Mouse (Mus musculus) left cerebral cortex, postnatal 36 days (tissue): ENCODE data around the gene Gm5624. TPM values are rescaled to one million over a fixed set of nuclear protein-coding genes. Genes with fewer than 3 reads are reported as not detected.
"Not testable (repeated sequence)": the region's sequence is repeated elsewhere in the genome, so short reads cannot be mapped to it uniquely, and the experiment has no call there.

Experiments
- DNase-seq, 2 experiments: peaks; one replicate each; pipeline ENCODE4 v3.0.0; 2021 to 2022; ENCODE audit warnings: low spot score in 2 of 2, mixed read lengths in 1 of 2
- intact Hi-C: fragments of 180-260 bp; cut with DNase I; formaldehyde crosslinking; loops from one replicate; pipeline ENCODE4 v1.15.1; 2025
- total RNA-seq, 2 experiments: library from RNA; stranded (reverse); gene quantifications; 2 replicates each; pipeline ENCODE4 v1.2.3; 2021

Gene Gm5624
- not detected for total RNA-seq

GRCm38 (mm10) chr14:44627737-44628136 lies at the start of gene Gm5624:
Gene Gm5624, minus strand, starts transcription at chr14:44627938.
- DNase-seq, intact Hi-C loops: not testable (repeated sequence)

- intact Hi-C loops, DNase-seq: not testable (repeated sequence)
Observed at GRCm38 (mm10) chr14:44591765-44592164, 36.0 kb downstream of the Gm5624 start.

- intact Hi-C loops, DNase-seq: not testable (repeated sequence)
Observed at GRCm38 (mm10) chr14:44582853-44583252, 44.9 kb downstream of the Gm5624 start, which contains the start of gene Gm8247. Gene Gm8247, plus strand, starts transcription at chr14:44583153.

- DNase-seq, intact Hi-C loops: not testable (repeated sequence)
Observed at GRCm38 (mm10) chr14:44547961-44548360, 79.8 kb downstream of the Gm5624 start.

- intact Hi-C loops, DNase-seq: not testable (repeated sequence)
Observed at GRCm38 (mm10) chr14:44517976-44518375, 109.8 kb downstream of the Gm5624 start, which contains the start of gene Gm17093. Gene Gm17093, plus strand, starts transcription at chr14:44518276.

Other genes with a start within 250 kb of the Gm5624 start
- gene Gm3371, start 217.2 kb downstream of the Gm5624 start, total RNA-seq = not detected
- not detected for gene Gm8232, start 194.3 kb downstream of the Gm5624 start, total RNA-seq
- not detected for gene BC061237, start 135.5 kb downstream of the Gm5624 start, total RNA-seq
- not detected for gene Gm17093, start 109.7 kb downstream of the Gm5624 start, total RNA-seq
- not detected for gene Gm8247, start 44.8 kb downstream of the Gm5624 start, total RNA-seq
- not detected for gene Gm8257, start 78.5 kb upstream of the Gm5624 start, total RNA-seq
- gene Gm8267, start 122.4 kb upstream of the Gm5624 start, total RNA-seq = not detected
- under 1 TPM; 0.45 to 0.49 TPM for gene Ptgdr, start 231.4 kb upstream of the Gm5624 start, total RNA-seq